ENCODE assay signal across 8 mouse cellular contexts in genomic region chr12:110417987-110418734, GRCm38 (mm10). TPM values are rescaled to one million over a fixed set of nuclear protein-coding genes. Genes with fewer than 3 reads are reported as not detected.
A peak's percentile ranks its signal among the peaks of the same experiment; 100 is the strongest.
DNase-seq lines count a peak whose midpoint lies in the region; ATAC-seq and TF ChIP-seq lines count a peak whose summit lies in the region.

No protein-coding gene starts in this region.

- peaks cover 26% of the 10 kb centered on the region for H3K4me1 ChIP-seq in megakaryocyte, embryonic 14.5 days
- H3K4me1 ChIP-seq in intestine, embryonic 16.5 days (ENCODE audit: control insufficient read depth, insufficient read depth, low read length), result peaks cover 9% of the 10 kb centered on the region; the same call in 1 of the 2 replicates

- peak; percentile 63 for DNase-seq in adrenal gland, postnatal 14 days
- peak; percentile 77 to 85 for DNase-seq in lung, adult 18-20 months
- DNase-seq in thymus, postnatal 4 days, result peak; percentile 26
- DNase-seq in gastrocnemius, adult 2 months, result no peak

- peak overlapping the region; percentile 38; the same call in 1 of the 2 replicates for H3K4me2 ChIP-seq in intestine, embryonic 16.5 days (ENCODE audit: low read depth, low read length)

- intact Hi-C loops in gastrocnemius, adult 2 months (cut with DNase I), result loop anchor here (2.0 to 10.0 kb wide), 3 partner anchors 285 to 577 kb away; partner anchors contain the start of gene Hsp90aa1

- H3K36me3 ChIP-seq in megakaryocyte, embryonic 14.5 days (replicated peaks; ENCODE audit: low read length), result no peaks in the 10 kb centered on the region
- H3K36me3 ChIP-seq in intestine, embryonic 16.5 days (ENCODE audit: control insufficient read depth, insufficient read depth, low read length), result no peaks in the 10 kb centered on the region

- peak overlapping the region; percentile 74 for H3K4me3 ChIP-seq in megakaryocyte, embryonic 14.5 days (replicated peaks)
- H3K4me3 ChIP-seq in intestine, embryonic 16.5 days (ENCODE audit: low read length), result no peak overlapping the region
- no peak overlapping the region for H3K4me3 ChIP-seq in gastrocnemius, adult 2 months

- ATAC-seq in megakaryocyte, adult 5-6 weeks (ENCODE audit: poor library complexity, severe bottlenecking), result no peak
- ATAC-seq in intestine, embryonic 16.5 days, result peak; percentile 81
- ATAC-seq in inflammation-experienced regulatory T-cells, adult 6 months, result no peak

- 41% methylated on average over 20 of the region's 20 CpGs for WGBS in intestine, embryonic 16.5 days

- H3K27ac ChIP-seq in intestine, embryonic 16.5 days (ENCODE audit: low read length), result peak overlapping the region; percentile 50; the same call in 1 of the 2 replicates
- no peak overlapping the region for H3K27ac ChIP-seq in gastrocnemius, adult 2 months

- peaks cover 15% of the 10 kb centered on the region for H3K27me3 ChIP-seq in megakaryocyte, embryonic 14.5 days (replicated peaks)
- H3K27me3 ChIP-seq in intestine, embryonic 16.5 days (replicated peaks; ENCODE audit: control insufficient read depth, insufficient read depth, low read length), result no peaks in the 10 kb centered on the region

- no peak for TF ChIP-seq CTCF in gastrocnemius, adult 2 months (IDR thresholded peaks at IDR 0.05)

- H3K9ac ChIP-seq in intestine, embryonic 16.5 days (ENCODE audit: low read depth, low read length), result no peak overlapping the region

- H3K9me3 ChIP-seq in megakaryocyte, embryonic 14.5 days, result no peaks in the 10 kb centered on the region
- no peaks in the 10 kb centered on the region for H3K9me3 ChIP-seq in intestine, embryonic 16.5 days (ENCODE audit: control insufficient read depth, low read length)

RNA-seq across cellular contexts. Expression of gene Ppp2r5c, which starts 28.8 kb away (rescaled TPM):
- 5.1 and 24.4 TPM in 2 replicates for polyA plus RNA-seq in megakaryocyte, embryonic 14.5 days (2012; ENCODE audit: insufficient read depth, low replicate concordance)
- 164 and 178 TPM in 2 replicates for total RNA-seq in megakaryocyte, adult 5-6 weeks (2015)
- 293 and 306 TPM in 2 replicates for total RNA-seq in megakaryocyte, adult 5-6 weeks (2017)
- 102 and 107 TPM in 2 replicates for total RNA-seq in adrenal gland, postnatal 14 days (2021)
- 129 and 133 TPM in 2 replicates for polyA plus RNA-seq in intestine, embryonic 16.5 days (2015; fragmentation: Nextera tagmentation; extraction: Ambion mirVana)
- total RNA-seq in gastrocnemius, adult 2 months (2021), result 10 to 100 TPM; 57.9 to 80.9 TPM
- polyA plus RNA-seq in inflammation-experienced regulatory T-cells, adult 6 months (2017; shearing (Covaris generic)), result 100 to 1,000 TPM; 506 to 623 (median 523) TPM
